Mouse (Mus musculus) retina, postnatal 7 days (tissue): ENCODE measurements around the gene Cnot6.

Source experiments
- DNase-seq: peaks from one replicate; pipeline ENCODE4 v3.0.0-alpha.2; 2012; ENCODE audit warnings: low read depth, low spot score

Cnot6 gene

GRCm38 (mm10) chr11:49712555-49713335 lies at the start of gene Cnot6:
Gene Cnot6, minus strand, starts transcription at chr11:49712723.
- DNase-seq = peak; percentile 99

- no peak for DNase-seq
Measured at GRCm38 (mm10) chr11:49761130-49761529, 48.6 kb upstream of the Cnot6 start.

GRCm38 (mm10) chr11:49758096-49758495 lies 45.6 kb upstream of the Cnot6 start:
- no peak for DNase-seq

GRCm38 (mm10) chr11:49754958-49755665 lies 42.6 kb upstream of the Cnot6 start:
- no peak for DNase-seq

- no peak for DNase-seq
Measured at GRCm38 (mm10) chr11:49746756-49747155, 34.2 kb upstream of the Cnot6 start.

GRCm38 (mm10) chr11:49745839-49746238 lies 33.3 kb upstream of the Cnot6 start:
- no peak for DNase-seq

- DNase-seq = no peak
Measured at GRCm38 (mm10) chr11:49744981-49745380, 32.5 kb upstream of the Cnot6 start.

GRCm38 (mm10) chr11:49743634-49744033 lies 31.1 kb upstream of the Cnot6 start:
- no peak for DNase-seq

- DNase-seq = no peak
Measured at GRCm38 (mm10) chr11:49742248-49742647, 29.7 kb upstream of the Cnot6 start.

- DNase-seq = no peak
Measured at GRCm38 (mm10) chr11:49739776-49740175, 27.3 kb upstream of the Cnot6 start.

GRCm38 (mm10) chr11:49738659-49739406 lies 26.3 kb upstream of the Cnot6 start:
- DNase-seq = no peak

GRCm38 (mm10) chr11:49737625-49738024 lies 25.1 kb upstream of the Cnot6 start:
- no peak for DNase-seq

GRCm38 (mm10) chr11:49734771-49735170 lies 22.2 kb upstream of the Cnot6 start:
- DNase-seq = no peak

- no peak for DNase-seq
Measured at GRCm38 (mm10) chr11:49730275-49730948, 17.9 kb upstream of the Cnot6 start.

- no peak for DNase-seq
Measured at GRCm38 (mm10) chr11:49727877-49728276, 15.4 kb upstream of the Cnot6 start.

GRCm38 (mm10) chr11:49726800-49727199 lies 14.3 kb upstream of the Cnot6 start:
- DNase-seq = no peak

- no peak for DNase-seq
Measured at GRCm38 (mm10) chr11:49724676-49725075, 12.2 kb upstream of the Cnot6 start.

GRCm38 (mm10) chr11:49723281-49723680 lies 10.8 kb upstream of the Cnot6 start:
- no peak for DNase-seq

GRCm38 (mm10) chr11:49722692-49723091 lies 10.2 kb upstream of the Cnot6 start:
- no peak for DNase-seq

- DNase-seq = no peak
Measured at GRCm38 (mm10) chr11:49721358-49721757, 8.8 kb upstream of the Cnot6 start.

- DNase-seq = no peak
Measured at GRCm38 (mm10) chr11:49719466-49720151, 7.1 kb upstream of the Cnot6 start.
